Mouse (Mus musculus) small intestine, adult 2 months (tissue): ENCODE results near the gene Vps13a.

Experiments
- CTCF ChIP-seq: fragments of 200-500 bp; IDR thresholded peaks from 2 replicates; pipeline ENCODE4 v1.5.1; 2012; ENCODE audit warnings: low read depth, mild to moderate bottlenecking, control low read depth, inconsistent platforms, low read length, moderate library complexity, mixed read lengths; ENCODE audit not compliant: insufficient replicate concordance, insufficient read length; ENCODE audit errors: extremely low read depth
- POLR2A ChIP-seq: fragments of 200-500 bp; IDR thresholded peaks from 2 replicates; pipeline ENCODE4 v1.6.1; 2012; ENCODE audit warnings: low read depth, mild to moderate bottlenecking, control low read depth, inconsistent platforms, low read length, moderate library complexity

DNA sequence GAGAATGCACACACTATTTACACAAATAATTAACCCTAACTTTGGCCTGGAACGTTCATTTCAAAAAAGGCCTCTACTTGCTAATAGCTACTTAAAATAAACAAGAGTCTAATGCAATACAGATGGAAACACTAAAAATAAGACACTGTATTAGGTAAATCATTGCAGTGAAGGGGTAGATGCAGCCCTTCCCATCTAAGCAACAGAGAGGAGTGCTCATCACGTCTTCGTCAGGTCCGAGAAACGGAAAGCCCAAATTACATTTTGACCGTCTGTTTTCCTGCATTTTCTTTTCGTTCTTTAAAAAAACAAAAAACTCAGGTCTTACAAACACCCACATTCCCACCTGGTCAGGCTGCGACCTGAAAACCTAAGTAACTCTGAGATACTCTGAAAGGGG is 947 bp downstream of the Vps13a start:
- TF ChIP-seq CTCF = no peak
- TF ChIP-seq POLR2A = no peak
